Mouse (Mus musculus) CH12F3 (cell line): ENCODE data around the gene Usp2.

Experiments
- in situ Hi-C: fragments of 300-500 bp; cut with MboI; formaldehyde crosslinking; loops from 2 replicates; pipeline ENCODE4 v1.14.3; 2020; ENCODE audit warnings: low sequenced_read_pairs

Usp2 gene

DNA sequence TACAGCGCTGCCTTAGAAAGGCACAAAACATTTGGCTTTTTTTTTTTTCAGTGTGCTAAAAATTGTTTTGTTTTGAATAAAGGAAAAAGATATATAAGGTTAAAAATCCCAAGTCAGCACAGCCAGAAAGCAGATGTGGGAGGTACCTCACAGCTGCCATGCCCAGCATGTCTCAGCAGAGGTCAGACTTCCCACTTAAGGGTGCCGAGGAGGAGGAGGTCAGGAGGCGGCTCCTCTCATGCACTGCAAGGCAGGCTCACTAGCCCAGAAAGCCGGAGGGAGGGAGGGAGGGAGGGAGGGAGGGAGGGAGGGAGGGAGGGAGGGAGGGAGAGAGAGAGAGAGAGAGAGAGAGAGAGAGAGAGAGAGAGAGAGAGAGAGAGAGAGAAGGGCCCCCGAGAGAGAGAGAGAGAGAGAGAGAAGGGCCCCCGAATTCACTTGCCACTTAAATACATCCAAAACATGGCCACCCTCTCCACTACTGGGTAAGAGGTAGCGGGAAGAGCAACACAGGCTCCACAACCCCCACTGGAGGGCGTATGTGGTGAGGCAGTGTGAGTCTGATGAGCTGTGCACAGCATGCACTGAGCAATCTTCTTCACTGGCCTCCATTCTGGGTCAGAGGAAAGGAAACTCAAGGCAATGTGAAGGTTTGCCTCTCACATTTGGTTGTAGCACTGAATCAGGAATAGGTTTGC lies 77.3 kb downstream of the Usp2 start:
- in situ Hi-C loops, result no loop called here

DNA sequence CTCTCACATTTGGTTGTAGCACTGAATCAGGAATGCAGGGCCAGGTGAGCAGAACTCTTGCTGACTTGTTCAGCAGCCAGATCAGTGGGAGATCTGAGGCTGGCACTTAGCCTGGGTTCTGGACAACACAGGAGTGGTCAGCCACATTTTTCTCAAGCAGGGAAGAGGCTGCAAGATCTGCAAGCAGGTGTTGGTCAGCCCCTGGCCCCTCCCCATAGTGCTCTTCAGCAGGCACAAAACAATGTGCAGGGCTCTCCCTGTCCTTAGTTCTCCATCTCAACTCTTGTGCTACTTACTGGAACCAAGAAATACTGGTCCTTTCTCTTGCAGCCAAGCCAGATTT lies 77.9 kb downstream of the Usp2 start:
- in situ Hi-C loops, result no loop called here
